23 mouse cellular contexts compared by ENCODE assay signal in genomic region chr4:120314571-120314970, GRCm38 (mm10). TPM values are rescaled to one million over a fixed set of nuclear protein-coding genes. Genes with fewer than 3 reads are reported as not detected.
"Had no signal": no experiment of that assay in that cellular context is flagged by ENCODE, and none has a peak within 500 bp of the region (broad histone marks: within the 10 kb centered on the region; RNA-seq: fewer than 3 reads in every experiment).

No protein-coding gene starts in this region.

- H3K27me3 ChIP-seq: kidney, embryonic 15.5 days; liver, embryonic 15.5 days; lung, embryonic 15.5 days; neural tube, embryonic 13.5 days had no signal

- H3K9me3 ChIP-seq: kidney, embryonic 15.5 days; limb, embryonic 10.5 days; limb, embryonic 13.5 days; liver, embryonic 12.5 days; liver, embryonic 15.5 days; lung, embryonic 15.5 days; midbrain, embryonic 10.5 days; neural tube, embryonic 13.5 days had no signal

- H3K4me2 ChIP-seq: kidney, embryonic 15.5 days; limb, embryonic 13.5 days; liver, embryonic 12.5 days; liver, embryonic 15.5 days; lung, embryonic 15.5 days; midbrain, embryonic 13.5 days; neural tube, embryonic 13.5 days had no signal

- H3K9ac ChIP-seq: kidney, embryonic 15.5 days; limb, embryonic 13.5 days; liver, embryonic 12.5 days; liver, embryonic 15.5 days; lung, embryonic 15.5 days; midbrain, embryonic 13.5 days; neural tube, embryonic 13.5 days had no signal

- H3K36me3 ChIP-seq: kidney, embryonic 15.5 days; limb, embryonic 10.5 days; limb, embryonic 13.5 days; liver, embryonic 12.5 days; liver, embryonic 15.5 days; lung, embryonic 15.5 days; midbrain, embryonic 10.5 days; midbrain, embryonic 13.5 days; neural tube, embryonic 13.5 days had no signal

- H3K4me1 ChIP-seq: kidney, embryonic 15.5 days; limb, embryonic 10.5 days; limb, embryonic 13.5 days; liver, embryonic 12.5 days; liver, embryonic 15.5 days; lung, embryonic 15.5 days; megakaryocyte, embryonic 14.5 days; midbrain, embryonic 10.5 days; neural tube, embryonic 13.5 days had no signal

- DNase-seq: kidney, postnatal 10 days; kidney, postnatal 36 days; layer of hippocampus, postnatal 36 days; liver; lung, adult 18-20 months; lung, postnatal 10 days; lung, postnatal 36 days; thymus, adult 18-20 months; thymus, postnatal 36 days had no signal

- ATAC-seq: liver, embryonic 12.5 days; midbrain, embryonic 13.5 days; midbrain, embryonic 16.5 days had no signal

- H3K4me3 ChIP-seq: kidney, embryonic 15.5 days; limb, embryonic 10.5 days; limb, embryonic 13.5 days; liver, embryonic 12.5 days; liver, embryonic 15.5 days; lung, embryonic 15.5 days; megakaryocyte, embryonic 14.5 days; midbrain, embryonic 10.5 days; midbrain, embryonic 13.5 days; myocyte; neural tube, embryonic 13.5 days had no signal

- H3K27ac ChIP-seq: kidney, embryonic 15.5 days; limb, embryonic 10.5 days; limb, embryonic 13.5 days; liver, embryonic 12.5 days; liver, embryonic 15.5 days; lung, embryonic 15.5 days; midbrain, embryonic 10.5 days; midbrain, embryonic 13.5 days; neural tube, embryonic 13.5 days had no signal

RNA-seq across cellular contexts. Expression of gene Foxo6, which starts 27.4 kb away (rescaled TPM):
- total RNA-seq: monocyte, adult 5-6 weeks; neutrophil, adult 5-6 weeks had no signal
- polyA plus RNA-seq: limb, embryonic 10.5 days; liver, embryonic 12.5 days; liver, embryonic 15.5 days had no signal
